16 mouse cellular contexts compared by ENCODE assay signal in genomic region chr5:8898246-8898645, GRCm38 (mm10).
"Had no signal": no experiment of that assay in that cellular context is flagged by ENCODE, and none has a peak within 500 bp of the region (broad histone marks: within the 10 kb centered on the region; RNA-seq: fewer than 3 reads in every experiment).

No protein-coding gene starts in this region.

- H3K4me1 ChIP-seq: midbrain, embryonic 12.5 days had no signal

- H3K36me3 ChIP-seq: midbrain, embryonic 10.5 days; midbrain, embryonic 12.5 days; neural tube, embryonic 12.5 days had no signal

- H3K27ac ChIP-seq: midbrain, embryonic 10.5 days; midbrain, embryonic 12.5 days; neural tube, embryonic 12.5 days had no signal

- H3K4me3 ChIP-seq: midbrain, embryonic 10.5 days; midbrain, embryonic 12.5 days; neural tube, embryonic 12.5 days had no signal

- H3K9me3 ChIP-seq: midbrain, embryonic 10.5 days; midbrain, embryonic 12.5 days; neural tube, embryonic 12.5 days had no signal

- H3K9ac ChIP-seq: lung, embryonic 14.5 days; midbrain, embryonic 12.5 days; neural tube, embryonic 12.5 days had no signal

- DNase-seq: lung, adult 18-20 months; lung, embryonic 14.5 days; lung, postnatal 10 days; lung, postnatal 4 days; midbrain, embryonic 14.5 days; retina, postnatal 1 day; right cerebral cortex, adult 18-20 months; right cerebral cortex, postnatal 25 days; right cerebral cortex, postnatal 4 days; spleen, adult 18-20 months; thymus, adult 18-20 months; thymus, postnatal 14 days; thymus, postnatal 36 days had no signal

- H3K4me2 ChIP-seq: lung, embryonic 14.5 days; midbrain, embryonic 12.5 days; neural tube, embryonic 12.5 days had no signal
